Mouse (Mus musculus) lung, embryonic 16.5 days (tissue): ENCODE data around the gene Atf6b. TPM values are rescaled to one million over a fixed set of nuclear protein-coding genes. Genes with fewer than 3 reads are reported as not detected.

Experiments used
- ATAC-seq: fragments of 200-750 bp; cut with Nextera tagmentation; 2 replicates; pipeline ENCODE4 v1.8.0; 2017; ENCODE audit warnings: low read depth, mild to moderate bottlenecking, moderate library complexity
- H3K27ac ChIP-seq: fragments of 300-500 bp; sonication (generic); 2 replicates; pipeline ENCODE4 v1.5.1; 2014; ENCODE audit warnings: mild to moderate bottlenecking, control low read depth, low read length
- H3K27me3 ChIP-seq: fragments of 300-500 bp; sonication (generic); 2 replicates; pipeline ENCODE4 v1.6.1; 2014; ENCODE audit warnings: low read depth, low read length, mixed read lengths; ENCODE audit not compliant: control insufficient read depth, insufficient read depth
- H3K36me3 ChIP-seq: fragments of 300-500 bp; sonication (generic); 2 replicates; pipeline ENCODE4 v1.6.1; 2014; ENCODE audit warnings: low read length; ENCODE audit not compliant: control insufficient read depth, insufficient read depth
- H3K4me1 ChIP-seq: fragments of 300-500 bp; sonication (generic); replicated peaks from 2 replicates; pipeline ENCODE4 v1.6.1; 2014; ENCODE audit warnings: low read length, mixed read lengths; ENCODE audit not compliant: control insufficient read depth, insufficient read depth
- H3K4me2 ChIP-seq: fragments of 300-500 bp; sonication (generic); 2 replicates; pipeline ENCODE4 v1.6.1; 2014; ENCODE audit warnings: low read depth, low read length, control low read depth
- H3K4me3 ChIP-seq: fragments of 300-500 bp; sonication (generic); 2 replicates; pipeline ENCODE4 v1.5.1; 2014; ENCODE audit warnings: mild to moderate bottlenecking, low read length, control low read depth
- H3K9ac ChIP-seq: fragments of 300-500 bp; sonication (generic); 2 replicates; pipeline ENCODE4 v1.6.1; 2014; ENCODE audit warnings: low read length, control low read depth
- H3K9me3 ChIP-seq: fragments of 300-500 bp; sonication (generic); 2 replicates; pipeline ENCODE4 v1.6.1; 2016; ENCODE audit warnings: low read length; ENCODE audit not compliant: control insufficient read depth
- WGBS: fragments of 180-500 bp; shearing (Covaris S2); extraction: QIAGEN DNeasy Blood & Tissue Kit; methylation state at CpG from one replicate; pipeline ENCODE4 v1.1.7; 2014; 5-methylcytosine and 5-hydroxymethylcytosine counted together
- polyA plus RNA-seq: library from polyadenylated mRNA; unstranded; fragments of >200 nt; fragmentation: Nextera tagmentation; extraction: Ambion mirVana; gene quantifications from 2 replicates; pipeline ENCODE4 v1.2.1, GENCODE M21; 2015

Atf6b gene
- polyA plus RNA-seq, result 77.5 and 80.0 TPM in 2 replicates

GRCm38 (mm10) chr17:34646906-34647787 is at the start of gene Atf6b:
Gene Atf6b, plus strand, starts transcription at chr17:34647146.
- Histone ChIP-seq H3K27ac (peak within 1 kb of the TSS; percentile 36; the same call in 1 of the 2 replicates), H3K9me3 (no peaks in the 10 kb centered on the region), H3K27me3 (no peaks in the 10 kb centered on the region), H3K4me2 (peak within 1 kb of the TSS; percentile 87), H3K4me3 (peak within 1 kb of the TSS; percentile 84), H3K4me1 (peaks cover 24% of the 10 kb centered on the region), H3K36me3 (peaks cover 12% of the 10 kb centered on the region), H3K9ac (peak within 1 kb of the TSS; percentile 84)
- ATAC-seq, result peak; percentile 97
- WGBS, result under 1% methylated on average over 63 of the region's 66 CpGs

- Histone ChIP-seq H3K4me3 (peak within 1 kb of the TSS; percentile 40), H3K9ac (peak within 1 kb of the TSS; percentile 66), H3K4me2 (peak within 1 kb of the TSS; percentile 49), H3K4me1 (peaks cover 50% of the 10 kb centered on the region), H3K27ac (peak within 1 kb of the TSS; percentile 87), H3K27me3 (no peaks in the 10 kb centered on the region), H3K36me3 (peaks cover 29% of the 10 kb centered on the region), H3K9me3 (no peaks in the 10 kb centered on the region)
- peak; percentile 70 for ATAC-seq
- 14% methylated on average over 6 of the region's 6 CpGs for WGBS
These were observed 49.3 kb upstream of the Atf6b start, which contains the start of gene Ager for GRCm38 (mm10) chr17:34597566-34598095. Gene Ager, plus strand, starts transcription at chr17:34597862.

- peaks cover 20% of the 10 kb centered on the region for H3K36me3 ChIP-seq
- H3K4me2 ChIP-seq, result no peak overlapping the region
- H3K4me3 ChIP-seq, result no peak overlapping the region
- H3K27me3 ChIP-seq, result no peaks in the 10 kb centered on the region
- ATAC-seq, result no peak
- H3K4me1 ChIP-seq, result peaks cover 44% of the 10 kb centered on the region
- no peaks in the 10 kb centered on the region for H3K9me3 ChIP-seq
- 73% methylated on average over 9 of the region's 9 CpGs for WGBS
- H3K9ac ChIP-seq, result no peak overlapping the region
- H3K27ac ChIP-seq, result no peak overlapping the region
These were observed 47.1 kb upstream of the Atf6b start for GRCm38 (mm10) chr17:34599891-34600290.

GRCm38 (mm10) chr17:34601796-34602195 is 45.1 kb upstream of the Atf6b start:
- Histone ChIP-seq H3K27ac (no peak overlapping the region), H3K4me2 (no peak overlapping the region), H3K36me3 (peaks cover 11% of the 10 kb centered on the region), H3K9me3 (no peaks in the 10 kb centered on the region), H3K27me3 (no peaks in the 10 kb centered on the region), H3K4me1 (peaks cover 33% of the 10 kb centered on the region), H3K4me3 (no peak overlapping the region), H3K9ac (no peak overlapping the region)
- ATAC-seq, result no peak
- 75% methylated on average over 12 of the region's 12 CpGs for WGBS

- H3K27ac ChIP-seq, result peak within 1 kb of the TSS; percentile 91
- no peaks in the 10 kb centered on the region for H3K27me3 ChIP-seq
- H3K4me2 ChIP-seq, result peak within 1 kb of the TSS; percentile 88
- peak; percentile 93 for ATAC-seq
- peaks cover 11% of the 10 kb centered on the region for H3K36me3 ChIP-seq
- peak within 1 kb of the TSS; percentile 83 for H3K9ac ChIP-seq
- peak within 1 kb of the TSS; percentile 88 for H3K4me3 ChIP-seq
- H3K4me1 ChIP-seq, result peaks cover 31% of the 10 kb centered on the region
- no peaks in the 10 kb centered on the region for H3K9me3 ChIP-seq
- WGBS, result under 1% methylated on average over 30 of the region's 30 CpGs
These were observed 43.4 kb upstream of the Atf6b start, which contains the start of gene Rnf5 for GRCm38 (mm10) chr17:34603375-34604060. Gene Rnf5, minus strand, starts transcription at chr17:34603690.

- 0% methylated on average over 34 of the region's 35 CpGs for WGBS
- H3K4me1 ChIP-seq, result peaks cover 32% of the 10 kb centered on the region
- peak within 1 kb of the TSS; percentile 91 for H3K27ac ChIP-seq
- no peaks in the 10 kb centered on the region for H3K27me3 ChIP-seq
- no peaks in the 10 kb centered on the region for H3K9me3 ChIP-seq
- peak; percentile 90 for ATAC-seq
- H3K4me2 ChIP-seq, result peak within 1 kb of the TSS; percentile 88
- peaks cover 11% of the 10 kb centered on the region for H3K36me3 ChIP-seq
- peak within 1 kb of the TSS; percentile 96 for H3K9ac ChIP-seq
- H3K4me3 ChIP-seq, result peak within 1 kb of the TSS; percentile 88
These were observed 42.9 kb upstream of the Atf6b start, which contains the start of gene Agpat1 for GRCm38 (mm10) chr17:34604061-34604508. Gene Agpat1, plus strand, starts transcription at chr17:34604262.

- H3K27ac ChIP-seq, result peak overlapping the region; percentile 91
- ATAC-seq, result no peak
- peak overlapping the region; percentile 96 for H3K9ac ChIP-seq
- H3K4me3 ChIP-seq, result peak overlapping the region; percentile 88
- peak overlapping the region; percentile 74 for H3K4me2 ChIP-seq
- peaks cover 32% of the 10 kb centered on the region for H3K4me1 ChIP-seq
- no peaks in the 10 kb centered on the region for H3K9me3 ChIP-seq
- 13% methylated on average over 24 of the region's 24 CpGs for WGBS
- peaks cover 11% of the 10 kb centered on the region for H3K36me3 ChIP-seq
- H3K27me3 ChIP-seq, result no peaks in the 10 kb centered on the region
These were observed 42.3 kb upstream of the Atf6b start for GRCm38 (mm10) chr17:34604511-34605237.

- H3K9ac ChIP-seq, result peak overlapping the region; percentile 96
- ATAC-seq, result peak; percentile 55
- peaks cover 6% of the 10 kb centered on the region for H3K36me3 ChIP-seq
- no peaks in the 10 kb centered on the region for H3K9me3 ChIP-seq
- H3K4me2 ChIP-seq, result peak overlapping the region; percentile 74
- peak overlapping the region; percentile 88 for H3K4me3 ChIP-seq
- peaks cover 29% of the 10 kb centered on the region for H3K4me1 ChIP-seq
- under 1% methylated on average over 27 of the region's 30 CpGs for WGBS
- peak overlapping the region; percentile 91 for H3K27ac ChIP-seq
- H3K27me3 ChIP-seq, result no peaks in the 10 kb centered on the region
These were observed 41.3 kb upstream of the Atf6b start for GRCm38 (mm10) chr17:34605609-34606008.
